Mouse (Mus musculus): ENCODE measurements around the gene Snapc2. TPM values are rescaled to one million over a fixed set of nuclear protein-coding genes. Genes with fewer than 3 reads are reported as not detected.

The Snapc2 gene
- polyA plus RNA-seq, 1 experiment from 2014 or later: 14.1 TPM

DNA sequence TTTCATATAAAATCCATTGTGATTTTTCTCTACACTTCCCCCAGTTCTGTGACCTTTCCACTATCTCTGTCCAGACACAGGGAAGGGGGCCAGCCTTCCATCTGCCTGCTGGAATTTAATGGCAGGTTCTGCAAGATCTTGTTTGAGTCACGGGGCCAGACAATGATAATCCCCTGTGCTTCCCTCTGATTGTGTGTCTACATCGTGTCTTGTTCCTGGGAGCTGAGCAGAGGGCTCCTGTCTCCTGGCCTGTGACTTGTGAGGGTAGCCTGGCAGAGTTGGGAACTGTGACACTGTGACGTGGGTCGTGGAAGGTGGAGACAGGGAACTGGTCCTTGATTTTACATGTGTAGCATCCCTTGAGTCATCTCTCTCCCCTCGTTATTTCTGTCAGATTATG lies 23.1 kb upstream of the Snapc2 start:
- Histone ChIP-seq H3K9ac (ENCODE audit: low read depth, low read length) (no peak overlapping the region), H3K27ac (ENCODE audit: low read length) (no peak overlapping the region), H3K4me1 (ENCODE audit: control insufficient read depth, low read depth, low read length) (peaks cover 6% of the 10 kb centered on the region), H3K4me3 (ENCODE audit: low read depth, low read length) (no peak overlapping the region), H3K9me3 (replicated peaks; ENCODE audit: control insufficient read depth, low read length) (no peaks in the 10 kb centered on the region), H3K4me2 (ENCODE audit: low read depth, low read length) (no peak overlapping the region), H3K36me3 (ENCODE audit: control insufficient read depth, insufficient read depth) (no peaks in the 10 kb centered on the region), H3K27me3 (ENCODE audit: control insufficient read depth, insufficient read depth, low read depth, low read length) (peaks cover 22% of the 10 kb centered on the region)
- no peak for ATAC-seq (ENCODE audit: low read depth)
- WGBS (ENCODE audit: insufficient replicate concordance): 56% methylated on average over 5 of the region's 5 CpGs

- no peak overlapping the region for H3K4me3 ChIP-seq (ENCODE audit: low read depth, low read length)
- peaks cover 6% of the 10 kb centered on the region for H3K4me1 ChIP-seq (ENCODE audit: control insufficient read depth, low read depth, low read length)
- H3K9me3 ChIP-seq (replicated peaks; ENCODE audit: control insufficient read depth, low read length): no peaks in the 10 kb centered on the region
- H3K27me3 ChIP-seq (ENCODE audit: control insufficient read depth, insufficient read depth, low read depth, low read length): peaks cover 22% of the 10 kb centered on the region
- peak; percentile 35; the same call in 1 of the 2 replicates for ATAC-seq (ENCODE audit: low read depth)
- H3K9ac ChIP-seq (ENCODE audit: low read depth, low read length): no peak overlapping the region
- no peak overlapping the region for H3K27ac ChIP-seq (ENCODE audit: low read length)
- no peaks in the 10 kb centered on the region for H3K36me3 ChIP-seq (ENCODE audit: control insufficient read depth, insufficient read depth)
- no peak overlapping the region for H3K4me2 ChIP-seq (ENCODE audit: low read depth, low read length)
- WGBS (ENCODE audit: insufficient replicate concordance): 46% methylated on average over 10 of the region's 10 CpGs
These were observed 22.1 kb upstream of the Snapc2 start for GRCm38 (mm10) chr8:4230612-4231351.

DNA sequence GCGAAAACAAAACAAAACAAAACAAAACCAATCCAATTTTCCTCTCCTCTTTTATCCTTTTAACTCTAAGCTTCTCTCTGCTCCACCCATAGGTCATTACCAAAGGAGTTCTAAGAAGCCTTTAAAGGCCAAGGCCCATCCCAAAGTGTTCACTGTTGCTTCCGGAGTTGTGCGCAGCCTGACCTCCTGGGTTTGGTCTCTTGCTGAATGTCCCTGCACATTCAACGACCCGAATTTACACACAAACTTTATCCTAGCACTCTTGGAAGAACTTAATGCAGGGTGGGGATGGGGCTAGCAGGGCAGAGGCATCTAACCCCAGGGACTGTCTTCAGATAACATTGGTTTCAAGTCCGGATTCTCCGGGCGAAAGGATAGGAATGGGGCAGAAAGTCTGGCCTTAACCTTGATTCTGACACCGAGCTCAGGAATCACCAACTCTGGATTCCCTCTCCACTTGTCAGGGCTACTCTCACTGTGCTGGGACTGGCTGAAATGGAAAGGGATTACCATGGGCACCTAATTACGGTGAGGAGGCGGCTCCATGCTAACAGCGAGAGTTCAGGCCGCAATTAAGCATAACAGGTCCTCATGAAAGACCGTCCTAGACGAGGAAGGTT lies 15.0 kb upstream of the Snapc2 start:
- 18% methylated on average over 15 of the region's 15 CpGs for WGBS (ENCODE audit: insufficient replicate concordance)
- no peak for ATAC-seq (ENCODE audit: low read depth)
- Histone ChIP-seq H3K9me3 (replicated peaks; ENCODE audit: control insufficient read depth, low read length) (no peaks in the 10 kb centered on the region), H3K36me3 (ENCODE audit: control insufficient read depth, insufficient read depth) (no peaks in the 10 kb centered on the region), H3K4me2 (ENCODE audit: low read depth, low read length) (peak overlapping the region; percentile 94), H3K27ac (ENCODE audit: low read length) (peak overlapping the region; percentile 95), H3K4me3 (ENCODE audit: low read depth, low read length) (peak overlapping the region; percentile 82), H3K27me3 (ENCODE audit: control insufficient read depth, insufficient read depth, low read depth, low read length) (no peaks in the 10 kb centered on the region), H3K9ac (ENCODE audit: low read depth, low read length) (peak overlapping the region; percentile 83), H3K4me1 (ENCODE audit: control insufficient read depth, low read depth, low read length) (peaks cover 29% of the 10 kb centered on the region)

GRCm38 (mm10) chr8:4238434-4239192 lies 14.3 kb upstream of the Snapc2 start, which contains the start of the genes Map2k7 and Gm49320:
Gene Map2k7, plus strand, starts transcription at chr8:4238740.
Gene Gm49320, plus strand, starts transcription at chr8:4238865.
- no peaks in the 10 kb centered on the region for H3K27me3 ChIP-seq (ENCODE audit: control insufficient read depth, insufficient read depth, low read depth, low read length)
- H3K9ac ChIP-seq (ENCODE audit: low read depth, low read length): peak within 1 kb of the TSS; percentile 83
- H3K36me3 ChIP-seq (ENCODE audit: control insufficient read depth, insufficient read depth): peaks cover 4% of the 10 kb centered on the region
- no peaks in the 10 kb centered on the region for H3K9me3 ChIP-seq (replicated peaks; ENCODE audit: control insufficient read depth, low read length)
- H3K27ac ChIP-seq (ENCODE audit: low read length): peak within 1 kb of the TSS; percentile 95
- ATAC-seq (ENCODE audit: low read depth): peak; percentile 92
- peaks cover 29% of the 10 kb centered on the region for H3K4me1 ChIP-seq (ENCODE audit: control insufficient read depth, low read depth, low read length)
- H3K4me3 ChIP-seq (ENCODE audit: low read depth, low read length): peak within 1 kb of the TSS; percentile 82
- WGBS (ENCODE audit: insufficient replicate concordance): under 1% methylated on average over 58 of the region's 71 CpGs
- peak within 1 kb of the TSS; percentile 94 for H3K4me2 ChIP-seq (ENCODE audit: low read depth, low read length)

DNA sequence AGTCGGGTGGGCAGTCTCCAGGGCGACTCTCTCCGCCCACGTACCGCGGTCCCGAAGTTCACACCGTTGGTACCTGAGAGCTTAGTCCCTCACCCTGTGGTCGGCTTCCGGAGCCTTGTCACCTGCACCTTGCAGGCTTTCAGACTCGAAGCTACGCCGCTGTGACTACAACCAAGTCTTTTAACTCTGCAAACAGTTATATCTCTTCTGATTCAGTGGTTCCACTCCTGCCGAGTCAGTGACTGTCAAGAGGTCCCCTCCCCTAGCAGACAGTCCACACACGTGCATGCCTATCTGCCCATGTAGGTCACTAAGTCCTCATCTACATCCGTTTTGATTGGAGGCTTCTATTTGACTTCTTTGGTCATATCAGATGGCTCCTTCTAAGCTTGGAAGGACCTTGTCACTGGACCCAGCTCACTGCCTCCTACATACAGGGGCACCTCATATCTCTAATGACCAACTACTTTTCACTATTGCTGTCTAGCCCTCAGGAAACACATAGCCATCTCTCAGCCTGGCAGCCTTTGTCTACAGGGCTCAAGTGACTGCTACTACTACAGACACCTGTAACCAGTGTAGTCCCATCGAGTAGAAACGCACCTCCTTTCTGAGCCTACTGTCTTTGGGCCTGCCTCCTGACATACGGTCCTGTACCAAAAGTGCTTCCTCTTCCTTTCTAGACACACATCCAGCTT lies 13.5 kb upstream of the Snapc2 start:
- Histone ChIP-seq H3K27ac (ENCODE audit: low read length) (peak overlapping the region; percentile 95), H3K4me3 (ENCODE audit: low read depth, low read length) (peak overlapping the region; percentile 82), H3K4me1 (ENCODE audit: control insufficient read depth, low read depth, low read length) (peaks cover 29% of the 10 kb centered on the region), H3K9ac (ENCODE audit: low read depth, low read length) (peak overlapping the region; percentile 83), H3K4me2 (ENCODE audit: low read depth, low read length) (peak overlapping the region; percentile 94), H3K9me3 (replicated peaks; ENCODE audit: control insufficient read depth, low read length) (no peaks in the 10 kb centered on the region), H3K36me3 (ENCODE audit: control insufficient read depth, insufficient read depth) (peaks cover 7% of the 10 kb centered on the region), H3K27me3 (ENCODE audit: control insufficient read depth, insufficient read depth, low read depth, low read length) (no peaks in the 10 kb centered on the region)
- ATAC-seq (ENCODE audit: low read depth): peak; percentile 23
- 6% methylated on average over 19 of the region's 19 CpGs for WGBS (ENCODE audit: insufficient replicate concordance)

DNA sequence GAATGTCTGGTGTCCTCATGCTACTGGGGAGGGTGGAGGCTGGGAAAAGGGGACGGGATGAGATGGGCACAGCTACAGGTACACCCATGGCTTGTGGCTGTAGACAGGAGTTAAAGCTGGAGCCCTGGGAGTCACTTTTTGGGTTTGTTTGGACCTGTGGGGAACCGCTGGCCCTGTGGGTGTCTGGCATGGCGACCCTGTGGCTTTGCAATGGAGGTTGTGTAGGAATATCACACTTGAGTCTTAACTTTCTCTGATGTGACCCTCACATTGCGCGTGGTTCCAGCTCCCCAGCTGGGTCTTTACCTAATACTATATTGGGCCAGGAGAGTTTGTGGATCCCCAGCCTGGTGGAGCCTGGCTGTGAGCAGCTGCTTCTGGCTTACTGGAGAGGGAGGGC lies 7.8 kb upstream of the Snapc2 start:
- Histone ChIP-seq H3K4me2 (ENCODE audit: low read depth, low read length) (no peak overlapping the region), H3K27me3 (ENCODE audit: control insufficient read depth, insufficient read depth, low read depth, low read length) (no peaks in the 10 kb centered on the region), H3K4me1 (ENCODE audit: control insufficient read depth, low read depth, low read length) (peaks cover 11% of the 10 kb centered on the region), H3K36me3 (ENCODE audit: control insufficient read depth, insufficient read depth) (peaks cover 20% of the 10 kb centered on the region), H3K9me3 (replicated peaks; ENCODE audit: control insufficient read depth, low read length) (no peaks in the 10 kb centered on the region), H3K27ac (ENCODE audit: low read length) (no peak overlapping the region), H3K4me3 (ENCODE audit: low read depth, low read length) (no peak overlapping the region), H3K9ac (ENCODE audit: low read depth, low read length) (no peak overlapping the region)
- WGBS (ENCODE audit: insufficient replicate concordance): 87% methylated on average over 5 of the region's 5 CpGs
- no peak for ATAC-seq (ENCODE audit: low read depth)

DNA sequence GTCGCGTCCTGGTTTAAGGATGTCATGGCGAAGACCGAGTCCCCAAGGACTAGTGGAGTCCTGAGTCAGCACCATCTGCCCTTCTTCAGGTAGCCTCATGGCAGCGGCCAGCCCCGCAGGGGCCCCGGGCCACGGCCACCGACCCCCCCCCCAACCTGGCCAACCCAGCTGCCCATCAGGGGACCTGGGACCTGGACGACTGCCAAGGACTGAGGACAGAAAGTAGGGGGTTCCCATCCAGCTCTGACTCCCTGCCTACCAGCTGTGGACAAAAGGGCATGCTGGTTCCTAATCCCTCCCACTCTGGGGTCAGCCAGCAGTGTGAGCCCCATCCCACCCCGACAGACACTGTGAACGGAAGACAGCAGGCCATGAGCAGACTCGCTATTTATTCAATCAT lies 7.1 kb upstream of the Snapc2 start:
- Histone ChIP-seq H3K27me3 (ENCODE audit: control insufficient read depth, insufficient read depth, low read depth, low read length) (no peaks in the 10 kb centered on the region), H3K9ac (ENCODE audit: low read depth, low read length) (no peak overlapping the region), H3K9me3 (replicated peaks; ENCODE audit: control insufficient read depth, low read length) (no peaks in the 10 kb centered on the region), H3K4me2 (ENCODE audit: low read depth, low read length) (no peak overlapping the region), H3K4me1 (ENCODE audit: control insufficient read depth, low read depth, low read length) (peaks cover 8% of the 10 kb centered on the region), H3K27ac (ENCODE audit: low read length) (no peak overlapping the region), H3K36me3 (ENCODE audit: control insufficient read depth, insufficient read depth) (peaks cover 20% of the 10 kb centered on the region), H3K4me3 (ENCODE audit: low read depth, low read length) (no peak overlapping the region)
- no peak for ATAC-seq (ENCODE audit: low read depth)
- WGBS (ENCODE audit: insufficient replicate concordance): 78% methylated on average over 13 of the region's 13 CpGs

DNA sequence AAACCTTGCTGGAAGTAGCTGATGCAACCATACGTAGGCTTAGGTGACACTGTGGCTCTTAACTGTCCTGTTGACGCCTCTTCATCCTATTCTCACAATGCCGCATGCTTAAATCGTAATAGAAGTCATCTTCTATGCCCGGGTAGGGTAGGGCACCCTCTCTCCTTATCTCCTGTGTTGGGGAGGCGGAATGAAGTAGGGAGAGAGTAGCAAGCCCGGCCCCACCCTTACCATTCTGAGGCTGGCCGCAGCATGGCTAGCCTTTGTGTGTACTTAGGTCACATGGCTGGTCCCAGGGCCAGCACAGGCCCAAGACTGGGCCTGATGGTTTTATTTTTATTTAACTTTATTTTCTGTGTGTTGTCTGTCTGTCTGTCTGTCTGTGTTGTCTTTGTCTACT lies 5.6 kb upstream of the Snapc2 start:
- H3K9ac ChIP-seq (ENCODE audit: low read depth, low read length): no peak overlapping the region
- H3K27me3 ChIP-seq (ENCODE audit: control insufficient read depth, insufficient read depth, low read depth, low read length): no peaks in the 10 kb centered on the region
- H3K4me1 ChIP-seq (ENCODE audit: control insufficient read depth, low read depth, low read length): peaks cover 7% of the 10 kb centered on the region
- 0 out of 2 replicates have a peak, but pooled peaks have one; percentile 23 for ATAC-seq (ENCODE audit: low read depth)
- H3K4me2 ChIP-seq (ENCODE audit: low read depth, low read length): no peak overlapping the region
- H3K9me3 ChIP-seq (replicated peaks; ENCODE audit: control insufficient read depth, low read length): no peaks in the 10 kb centered on the region
- no peak overlapping the region for H3K4me3 ChIP-seq (ENCODE audit: low read depth, low read length)
- 62% methylated on average over 8 of the region's 8 CpGs for WGBS (ENCODE audit: insufficient replicate concordance)
- H3K36me3 ChIP-seq (ENCODE audit: control insufficient read depth, insufficient read depth): peaks cover 20% of the 10 kb centered on the region
- no peak overlapping the region for H3K27ac ChIP-seq (ENCODE audit: low read length)
